Mouse (Mus musculus): ENCODE results near the gene Cd80.
"Not testable (repeated sequence)": the region's sequence is repeated elsewhere in the genome, so short reads cannot be mapped to it uniquely, and the experiment has no call there.

The Cd80 gene

GRCm38 (mm10) chr16:38455511-38456418 is at the start of gene Cd80:
Gene Cd80 (plus strand): TSS chr16:38455561.
- no peak for DNase-seq

GRCm38 (mm10) chr16:38406293-38406692 is 49.1 kb upstream of the Cd80 start:
- DNase-seq = no peak

GRCm38 (mm10) chr16:38406708-38407107 is 48.7 kb upstream of the Cd80 start:
- DNase-seq = no peak

GRCm38 (mm10) chr16:38407584-38407983 is 47.8 kb upstream of the Cd80 start:
- DNase-seq = no peak

GRCm38 (mm10) chr16:38408416-38408815 is 46.9 kb upstream of the Cd80 start:
- DNase-seq = no peak

- no peak for DNase-seq
These were observed 40.4 kb upstream of the Cd80 start for GRCm38 (mm10) chr16:38414953-38415352.

GRCm38 (mm10) chr16:38425374-38425773 is 30.0 kb upstream of the Cd80 start:
- no peak for DNase-seq

- no peak for DNase-seq
These were observed 29.6 kb upstream of the Cd80 start for GRCm38 (mm10) chr16:38425799-38426198.

GRCm38 (mm10) chr16:38431446-38432185 is 23.7 kb upstream of the Cd80 start:
- DNase-seq = no peak

- peak; percentile 34 for DNase-seq
These were observed 22.6 kb upstream of the Cd80 start, which contains the start of gene Pla1a for GRCm38 (mm10) chr16:38432498-38433425. Gene Pla1a (minus strand): TSS chr16:38433145.

- DNase-seq = no peak
These were observed 21.8 kb upstream of the Cd80 start for GRCm38 (mm10) chr16:38433514-38433913.

- no peak for DNase-seq
These were observed 21.0 kb upstream of the Cd80 start for GRCm38 (mm10) chr16:38434295-38434795.

GRCm38 (mm10) chr16:38439190-38439589 is 16.2 kb upstream of the Cd80 start:
- DNase-seq = no peak

GRCm38 (mm10) chr16:38440403-38440802 is 15.0 kb upstream of the Cd80 start:
- DNase-seq = no peak

GRCm38 (mm10) chr16:38441611-38442010 is 13.8 kb upstream of the Cd80 start:
- no peak for DNase-seq

GRCm38 (mm10) chr16:38442216-38442615 is 13.1 kb upstream of the Cd80 start:
- DNase-seq = no peak

GRCm38 (mm10) chr16:38443721-38444464 is 11.5 kb upstream of the Cd80 start:
- DNase-seq = no peak

- no peak for DNase-seq
These were observed 10.3 kb upstream of the Cd80 start for GRCm38 (mm10) chr16:38445046-38445445.

- no peak for DNase-seq
These were observed 9.8 kb upstream of the Cd80 start for GRCm38 (mm10) chr16:38445576-38445975.

- DNase-seq = not testable (repeated sequence)
These were observed 9.2 kb upstream of the Cd80 start for GRCm38 (mm10) chr16:38446141-38446540.

GRCm38 (mm10) chr16:38447366-38447765 is 8.0 kb upstream of the Cd80 start:
- no peak for DNase-seq

GRCm38 (mm10) chr16:38448458-38448857 is 6.9 kb upstream of the Cd80 start:
- DNase-seq = no peak

Data from kidney, adult 9 months (tissue).